ENCODE assay signal across 24 mouse cellular contexts in genomic region chr8:12772319-12772718, GRCm38 (mm10). TPM values are rescaled to one million over a fixed set of nuclear protein-coding genes. Genes with fewer than 3 reads are reported as not detected.
A peak's percentile ranks its signal among the peaks of the same experiment; 100 is the strongest.
DNase-seq lines count a peak whose midpoint lies in the region; TF ChIP-seq lines count a peak whose summit lies in the region.
"Had no signal": no experiment of that assay in that cellular context is flagged by ENCODE, and none has a peak within 500 bp of the region (broad histone marks: within the 10 kb centered on the region; RNA-seq: fewer than 3 reads in every experiment).

No protein-coding gene starts in this region.

- no peak overlapping the region for H3K4me3 ChIP-seq in heart, adult 2 months
- no peak overlapping the region for H3K4me3 ChIP-seq in liver, adult 2 months (ENCODE audit: insufficient read depth, low read depth, low read length)
- H3K4me3 ChIP-seq: embryonic facial prominence, embryonic 10.5 days; embryonic facial prominence, embryonic 13.5 days; erythroblast, embryonic 14.5 days; forebrain, embryonic 12.5 days; forebrain, embryonic 15.5 days; hindbrain, embryonic 10.5 days; hindbrain, embryonic 13.5 days; intestine, embryonic 15.5 days had no signal

- 70% methylated on average over 2 of the region's 2 CpGs for WGBS in heart, adult 2 months
- WGBS in liver, adult 2 months, result 76% methylated on average over 2 of the region's 2 CpGs

- no peaks in the 10 kb centered on the region for H3K27me3 ChIP-seq in heart, adult 2 months (ENCODE audit: control insufficient read depth, insufficient read depth, low read length)
- H3K27me3 ChIP-seq in liver, adult 2 months (ENCODE audit: control insufficient read depth, insufficient read depth, low read length), result no peaks in the 10 kb centered on the region
- H3K27me3 ChIP-seq: embryonic facial prominence, embryonic 13.5 days; forebrain, embryonic 12.5 days; forebrain, embryonic 15.5 days; hindbrain, embryonic 13.5 days; intestine, embryonic 15.5 days had no signal

- peaks cover 15% of the 10 kb centered on the region for H3K4me1 ChIP-seq in heart, adult 2 months (ENCODE audit: control insufficient read depth, insufficient read depth, low read length)
- H3K4me1 ChIP-seq in liver, adult 2 months (ENCODE audit: control insufficient read depth, insufficient read depth, low read length), result no peaks in the 10 kb centered on the region
- H3K4me1 ChIP-seq: forebrain, embryonic 15.5 days had no signal

- TF ChIP-seq CTCF in heart, adult 2 months (IDR thresholded peaks at IDR 0.05), result no peak
- no peak for TF ChIP-seq CTCF in liver, adult 2 months (IDR thresholded peaks at IDR 0.05; ENCODE audit: low read depth, low read length)

- intact Hi-C loops in heart, adult 2 months (cut with DNase I), result no loop called here

- H3K79me2 ChIP-seq in heart, adult 2 months (replicated peaks; ENCODE audit: control insufficient read depth, insufficient read depth, low read length), result peaks cover 5% of the 10 kb centered on the region; the same call in 1 of the 2 replicates
- no peaks in the 10 kb centered on the region for H3K79me2 ChIP-seq in liver, adult 2 months (ENCODE audit: control insufficient read depth, insufficient read depth, low read length)

- no peak overlapping the region for H3K9ac ChIP-seq in heart, adult 2 months (ENCODE audit: low read depth, low read length)
- H3K9ac ChIP-seq in liver, adult 2 months (ENCODE audit: low read depth, low read length), result no peak overlapping the region
- H3K9ac ChIP-seq: embryonic facial prominence, embryonic 13.5 days; forebrain, embryonic 12.5 days; forebrain, embryonic 15.5 days; hindbrain, embryonic 13.5 days; intestine, embryonic 15.5 days had no signal

- TF ChIP-seq EP300 in heart, adult 2 months (IDR thresholded peaks at IDR 0.05; ENCODE audit: insufficient read depth, low read depth, low read length), result no peak

- no peak for TF ChIP-seq POLR2A in heart, adult 2 months (IDR thresholded peaks at IDR 0.05; ENCODE audit: insufficient read depth, low read depth, low read length)
- no peak for TF ChIP-seq POLR2A in liver, adult 2 months (IDR thresholded peaks at IDR 0.05; ENCODE audit: extremely low read depth, insufficient read depth, low read length)

- H3K27ac ChIP-seq in heart, adult 2 months, result peak overlapping the region; percentile 6
- H3K27ac ChIP-seq in liver, adult 2 months (replicated peaks; ENCODE audit: insufficient read depth, low read depth, low read length), result no peak overlapping the region
- H3K27ac ChIP-seq: embryonic facial prominence, embryonic 10.5 days; embryonic facial prominence, embryonic 13.5 days; forebrain, embryonic 12.5 days; forebrain, embryonic 15.5 days; hindbrain, embryonic 10.5 days; hindbrain, embryonic 13.5 days; intestine, embryonic 15.5 days had no signal

- peak; percentile 47 for DNase-seq in gastrocnemius, adult 18-20 months (ENCODE audit: low spot score)
- no peak for DNase-seq in gastrocnemius, postnatal 10 days
- no peak for DNase-seq in heart, adult 2 months
- no peak for DNase-seq in heart, adult 9 months (ENCODE audit: low spot score in 2 of 2)
- DNase-seq in liver, adult 2 months (ENCODE audit: extremely low read depth, low read depth, low spot score), result peak; percentile 68
- no peak for DNase-seq in liver
- DNase-seq: adrenal gland, postnatal 10 days; cerebellum, adult 11-12 months; cerebellum, adult 8-10 months; cerebellum, postnatal 10 days; cerebellum, postnatal 36 days; embryo, embryonic 11 days; gastrocnemius, postnatal 36 days; heart, postnatal 36 days; kidney, adult 11 months; kidney, adult 8-10 months had no signal

- H3K36me3 ChIP-seq in heart, adult 2 months (ENCODE audit: control insufficient read depth, insufficient read depth, low read length), result no peaks in the 10 kb centered on the region
- no peaks in the 10 kb centered on the region for H3K36me3 ChIP-seq in liver, adult 2 months (ENCODE audit: control insufficient read depth, insufficient read depth, low read length)
- H3K36me3 ChIP-seq: embryonic facial prominence, embryonic 10.5 days; embryonic facial prominence, embryonic 13.5 days; forebrain, embryonic 15.5 days; hindbrain, embryonic 10.5 days; hindbrain, embryonic 13.5 days; intestine, embryonic 15.5 days had no signal

RNA-seq across cellular contexts. Expression of gene Atp11a, which starts 15.5 kb away (rescaled TPM):
- 10 to 100 TPM; 24.9 to 25.3 TPM for total RNA-seq in gastrocnemius, adult 18-20 months (2021)
- 10 to 100 TPM; 22.9 to 28.4 TPM for total RNA-seq in gastrocnemius, postnatal 10 days (2021)
- 10 to 100 TPM; 79.5 to 80.1 TPM for total RNA-seq in heart, adult 2 months (2021)
- polyA plus RNA-seq in heart, adult 2 months (2012; rRNA removed), result 56.0 and 88.5 TPM in 2 replicates
- 4.8 and 6.8 TPM in 2 replicates for total RNA-seq in liver, adult 2 months (2014; rRNA removed)
- 6.6 and 6.9 TPM in 2 replicates for polyA plus RNA-seq in liver, adult 2 months (2012; rRNA removed)

Comparison
In these comparisons a context has a peak if more than half of its experiments do, and no peak if none do; other contexts are left out.
1. DNase-seq: peak in gastrocnemius, adult 18-20 months (single experiment) and liver, adult 2 months (single experiment); none in gastrocnemius, postnatal 10 days (single experiment), heart, adult 2 months (0 of 2), heart, adult 9 months (0 of 2) and liver (single experiment).